Mouse (Mus musculus) ES-Bruce4 (cell line): Measurements from ENCODE around the gene Impad1.

Experiments
- CTCF ChIP-seq: IDR thresholded peaks from one replicate; pipeline ENCODE4 v1.8.1; 2011; ENCODE audit warnings: low read depth, low read length
- EP300 ChIP-seq: IDR thresholded peaks from 2 replicates; pipeline ENCODE4 v1.6.1; 2011; ENCODE audit warnings: low read depth, low read length; ENCODE audit not compliant: insufficient read depth
- POLR2A ChIP-seq: IDR thresholded peaks from one replicate; pipeline ENCODE4 v1.8.1; 2011; ENCODE audit warnings: low read length; ENCODE audit not compliant: insufficient read depth

DNA sequence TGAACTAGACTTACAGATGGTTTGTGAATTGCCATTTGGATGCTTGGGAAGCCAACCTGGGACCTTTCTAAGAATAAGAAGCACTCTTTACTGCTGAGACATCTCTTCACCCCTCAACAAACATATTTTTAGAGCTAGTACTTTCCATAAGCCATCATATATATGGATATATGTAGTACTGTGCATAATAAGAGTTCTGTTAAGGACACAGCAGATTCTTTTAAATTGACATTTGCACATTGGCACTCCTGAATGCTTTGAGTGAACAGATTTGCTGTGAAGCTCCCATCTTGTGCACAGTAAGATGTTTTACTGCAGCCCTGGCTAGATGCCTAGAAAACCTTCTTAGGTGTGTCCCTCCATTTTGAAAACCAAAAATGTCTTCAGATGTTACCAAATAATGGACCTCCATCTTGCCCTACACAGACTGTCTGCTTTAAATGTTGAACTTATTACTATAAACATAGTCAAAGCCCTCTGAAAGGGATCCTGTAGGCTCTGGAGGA is 13.8 kb downstream of the Impad1 start:
- TF ChIP-seq CTCF (no peak), POLR2A (no peak), EP300 (no peak)
